Mouse (Mus musculus) brain, embryonic 14.5 days (tissue): ENCODE measurements around the gene Clcf1. TPM values are rescaled to one million over a fixed set of nuclear protein-coding genes. Genes with fewer than 3 reads are reported as not detected.
A peak's percentile ranks its signal among the peaks of the same experiment; 100 is the strongest.

Source experiments
- DNase-seq: peaks from one replicate; pipeline ENCODE4 v3.0.0-alpha.2; 2011; ENCODE audit warnings: low read depth
- CTCF ChIP-seq: fragments of 200-500 bp; IDR thresholded peaks from 2 replicates; pipeline ENCODE4 v1.5.1; 2012; ENCODE audit warnings: inconsistent platforms, mild to moderate bottlenecking, moderate library complexity, borderline replicate concordance; ENCODE audit not compliant: insufficient read depth, insufficient read length; ENCODE audit errors: extremely low read depth
- POLR2A ChIP-seq: fragments of 200-500 bp; IDR thresholded peaks from 2 replicates; pipeline ENCODE4 v1.6.1; 2012; ENCODE audit warnings: mild to moderate bottlenecking, inconsistent platforms, borderline replicate concordance; ENCODE audit not compliant: poor library complexity, insufficient read depth, insufficient read length, severe bottlenecking; ENCODE audit errors: extremely low read depth
- polyA plus RNA-seq: library from polyadenylated mRNA; depleted of rRNA; stranded (reverse); fragments of >200 nt; gene quantifications from 2 replicates; pipeline ENCODE4 v1.2.3, GENCODE M21; 2012

Gene Clcf1
- polyA plus RNA-seq, 1 experiment: 2.3 TPM

GRCm38 (mm10) chr19:4181892-4182291 is 32.1 kb upstream of the Clcf1 start:
- peak; percentile 80 for DNase-seq
- TF ChIP-seq POLR2A (no peak), CTCF (no peak)

GRCm38 (mm10) chr19:4183689-4184088 is 30.3 kb upstream of the Clcf1 start:
- TF ChIP-seq CTCF: no peak
- no peak for TF ChIP-seq POLR2A
- DNase-seq: no peak

DNA sequence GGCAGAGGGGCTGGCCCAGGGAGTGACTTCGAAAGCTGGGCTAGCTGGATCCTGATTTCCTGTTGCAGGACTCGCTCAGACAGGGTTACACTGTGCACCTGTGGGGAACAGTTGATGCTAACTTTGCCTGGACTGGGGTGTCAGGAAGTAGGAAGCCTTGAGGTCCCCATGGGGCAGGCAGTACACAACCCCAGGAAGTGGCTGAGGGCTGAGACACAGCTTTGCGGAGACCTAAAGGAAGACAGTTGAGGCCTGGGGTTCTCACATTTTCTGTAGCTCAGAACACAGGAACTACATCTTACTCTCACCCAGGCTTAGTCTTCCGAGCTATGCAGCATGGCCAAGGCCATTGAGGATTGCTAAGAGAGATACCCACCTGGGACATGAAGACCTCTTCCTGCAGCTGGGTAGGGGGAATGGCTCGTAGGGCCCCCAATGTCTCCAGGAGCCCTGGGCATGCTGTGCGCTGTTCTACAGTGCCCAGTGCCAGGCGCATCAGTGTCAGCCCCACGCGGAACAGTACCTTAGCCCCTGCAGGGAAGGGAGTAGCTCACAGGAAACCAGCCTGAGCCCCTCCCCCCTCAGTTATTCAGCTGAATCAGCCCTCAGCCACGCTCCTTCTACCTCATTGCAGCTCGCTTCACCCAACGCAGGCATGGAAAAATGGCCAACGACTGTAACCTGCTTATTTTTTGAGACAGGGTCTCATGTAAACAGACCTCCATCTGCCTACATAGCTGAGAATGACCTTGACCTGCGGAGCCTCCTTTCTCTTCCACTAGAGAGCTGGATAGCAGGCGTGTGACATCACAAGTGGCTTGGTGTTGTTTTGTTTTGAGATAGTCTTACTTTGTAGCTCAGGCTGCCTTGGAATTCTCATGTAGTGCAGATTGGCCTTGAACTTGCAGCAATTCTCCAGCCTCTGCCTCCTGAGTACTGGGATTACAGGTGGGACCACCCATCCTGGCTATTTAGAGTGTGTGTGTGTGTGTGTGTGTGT is 28.8 kb upstream of the Clcf1 start:
- TF ChIP-seq CTCF (no peak), POLR2A (no peak)
- DNase-seq: no peak

DNA sequence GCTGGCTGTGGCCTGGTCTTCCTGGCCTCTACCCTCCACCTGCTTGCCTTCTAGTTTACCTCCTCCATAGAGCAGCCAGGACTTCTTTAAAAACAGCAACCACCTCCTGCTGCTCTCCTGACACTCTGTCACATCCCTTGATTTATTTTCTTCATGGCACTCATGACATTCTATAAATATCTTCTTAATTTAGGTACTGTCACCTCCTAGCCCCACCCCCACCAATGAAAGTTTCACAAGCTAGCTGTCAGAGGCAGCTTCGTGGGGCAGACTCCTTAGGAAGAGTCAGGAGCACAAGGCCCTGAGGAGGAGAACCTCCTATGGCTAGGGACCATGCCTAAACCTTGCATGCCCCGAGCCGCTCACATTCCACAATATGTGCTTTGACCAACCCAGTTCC is 26.7 kb upstream of the Clcf1 start:
- no peak for DNase-seq
- TF ChIP-seq CTCF: no peak
- no peak for TF ChIP-seq POLR2A

DNA sequence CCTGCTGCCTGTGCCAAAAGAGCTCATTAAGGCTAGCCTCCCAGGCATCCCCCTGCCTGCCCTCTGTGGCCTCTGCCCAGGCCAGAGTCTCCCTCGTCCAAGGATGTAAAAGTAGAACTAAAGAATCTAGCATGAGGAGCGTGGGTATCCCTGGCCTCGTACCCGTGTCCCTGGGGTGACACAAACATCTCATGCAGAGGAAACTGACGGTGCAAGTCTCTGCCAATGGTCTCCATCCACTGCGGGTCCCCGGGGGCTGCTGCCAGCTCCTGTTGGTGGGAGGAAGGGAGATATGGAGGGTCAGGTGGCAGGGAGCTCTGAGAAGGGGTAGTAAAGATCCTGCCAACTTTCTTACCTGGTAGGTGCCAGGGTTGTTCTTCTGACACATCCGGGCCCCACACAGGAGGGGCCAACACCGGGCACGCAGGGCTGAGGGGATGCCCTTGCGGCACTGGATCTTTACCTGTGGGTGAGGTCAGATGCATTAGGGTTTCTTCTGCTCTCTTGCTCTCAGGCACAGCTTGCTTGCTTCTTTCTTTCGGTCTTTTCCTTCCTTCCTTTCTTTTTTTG is 24.9 kb upstream of the Clcf1 start:
- TF ChIP-seq CTCF (no peak), POLR2A (no peak)
- DNase-seq: no peak

- TF ChIP-seq CTCF (no peak), POLR2A (no peak)
- DNase-seq: no peak
These were observed 23.2 kb upstream of the Clcf1 start, which contains the start of gene Tbc1d10c for GRCm38 (mm10) chr19:4190831-4191334. Tbc1d10c (minus strand) TSS chr19:4191284.

DNA sequence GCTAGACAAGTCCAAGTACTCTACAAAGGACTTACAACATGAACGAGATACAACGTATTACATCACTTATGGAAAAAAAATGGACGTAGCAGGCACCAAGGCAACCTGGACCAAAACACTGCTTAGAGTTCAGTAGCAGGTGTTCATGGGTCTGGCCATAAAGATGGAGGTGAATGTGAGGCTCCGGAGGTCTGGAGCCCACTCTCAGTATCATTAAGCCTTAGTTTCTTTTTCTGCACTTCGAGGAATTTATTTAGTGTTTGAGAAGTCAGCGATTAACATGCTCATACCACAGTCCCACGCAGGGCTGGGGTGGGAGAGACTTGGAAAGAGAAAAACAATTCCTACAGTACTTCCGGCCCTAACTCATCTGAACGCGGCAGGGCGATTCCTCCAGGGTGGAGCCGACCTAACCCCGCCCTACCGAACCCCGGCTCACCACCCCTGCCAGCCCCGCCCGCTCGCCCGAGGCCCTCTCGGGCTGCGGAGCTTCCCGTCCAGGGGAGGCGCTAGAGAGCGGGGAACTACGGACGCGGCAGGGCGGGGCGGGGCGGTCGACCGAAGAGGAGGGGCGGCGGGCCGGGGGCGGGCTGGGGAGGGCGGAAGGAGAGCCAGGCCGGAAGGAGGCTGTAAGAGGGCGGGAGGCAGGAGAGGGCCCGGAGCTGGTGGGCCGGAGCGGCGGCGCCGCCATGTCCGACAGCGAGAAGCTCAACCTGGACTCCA is 22.3 kb upstream of the Clcf1 start, which contains the start of gene Ppp1ca:
Ppp1ca (plus strand) TSS at position 538 of the 723 bp plus-strand sequence.
- TF ChIP-seq POLR2A: peak; percentile 96
- peak; percentile 70; the same call in 1 of the 2 replicates for TF ChIP-seq CTCF
- DNase-seq: peak; percentile 97

- DNase-seq: peak; percentile 48
These were observed 21.6 kb upstream of the Clcf1 start for GRCm38 (mm10) chr19:4192251-4192985.

DNA sequence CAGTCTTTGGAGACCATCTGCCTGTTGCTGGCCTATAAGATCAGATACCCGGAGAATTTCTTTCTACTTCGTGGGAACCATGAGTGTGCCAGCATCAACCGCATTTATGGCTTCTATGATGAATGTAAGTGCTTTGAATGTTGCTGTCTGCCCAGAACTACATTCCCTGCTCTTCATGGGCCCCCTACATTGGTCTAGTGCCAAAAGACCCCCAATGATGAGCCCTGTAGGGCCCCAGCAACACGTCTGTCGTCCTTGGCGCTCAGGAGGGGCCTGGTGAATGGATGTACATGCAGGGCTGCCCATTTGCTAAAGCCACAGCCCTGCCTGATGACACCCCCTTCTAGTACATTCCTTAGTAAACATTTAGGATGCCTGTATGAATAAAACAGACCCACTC is 20.9 kb upstream of the Clcf1 start:
- TF ChIP-seq CTCF (no peak), POLR2A (no peak)

More at GRCm38 (mm10) chr19:4192251-4192985, 21.6 kb upstream of the Clcf1 start:
- no peak for TF ChIP-seq CTCF
- TF ChIP-seq POLR2A: no peak

GRCm38 (mm10) chr19:4194021-4194724 is 19.9 kb upstream of the Clcf1 start:
- no peak for DNase-seq
- TF ChIP-seq POLR2A (no peak), CTCF (no peak)

More for the DNA sequence above, 20.9 kb upstream of the Clcf1 start:
- DNase-seq: no peak
